Mouse (Mus musculus) intestine, embryonic 15.5 days (tissue): Measurements from ENCODE around the gene Actb. TPM values are rescaled to one million over a fixed set of nuclear protein-coding genes. Genes with fewer than 3 reads are reported as not detected.
A peak's percentile ranks its signal among the peaks of the same experiment; 100 is the strongest.

Experiments used
- ATAC-seq: fragments of 200-750 bp; cut with Nextera tagmentation; 2 replicates; pipeline ENCODE4 v1.8.0; 2017; ENCODE audit warnings: moderate TSS enrichment, moderate library complexity
- H3K27ac ChIP-seq: fragments of 300-500 bp; sonication (generic); 2 replicates; pipeline ENCODE4 v1.5.1; 2015; ENCODE audit warnings: mild to moderate bottlenecking, inconsistent platforms
- H3K27me3 ChIP-seq: fragments of 300-500 bp; sonication (generic); replicated peaks from 2 replicates; pipeline ENCODE4 v1.6.1; 2015; ENCODE audit warnings: inconsistent platforms
- H3K36me3 ChIP-seq: fragments of 300-500 bp; sonication (generic); 2 replicates; pipeline ENCODE4 v1.6.1; 2015; ENCODE audit warnings: inconsistent platforms
- H3K4me1 ChIP-seq: fragments of 300-500 bp; sonication (generic); replicated peaks from 2 replicates; pipeline ENCODE4 v1.6.1; 2015; ENCODE audit warnings: inconsistent platforms
- H3K4me2 ChIP-seq: fragments of 300-500 bp; sonication (generic); replicated peaks from 2 replicates; pipeline ENCODE4 v1.6.1; 2015; ENCODE audit warnings: mild to moderate bottlenecking, inconsistent platforms
- H3K4me3 ChIP-seq: fragments of 300-500 bp; sonication (generic); replicated peaks from 2 replicates; pipeline ENCODE4 v1.5.1; 2015; ENCODE audit warnings: inconsistent platforms
- H3K9ac ChIP-seq: fragments of 300-500 bp; sonication (generic); 2 replicates; pipeline ENCODE4 v1.6.1; 2015; ENCODE audit warnings: inconsistent platforms
- H3K9me3 ChIP-seq: fragments of 300-500 bp; sonication (generic); 2 replicates; pipeline ENCODE4 v1.6.1; 2016; ENCODE audit warnings: inconsistent platforms
- WGBS: fragments of 180-500 bp; shearing (Covaris S2); methylation state at CpG from one replicate; pipeline ENCODE4 v1.1.7; 2015; 5-methylcytosine and 5-hydroxymethylcytosine counted together
- polyA plus RNA-seq: library from polyadenylated mRNA; unstranded; fragments of >200 nt; fragmentation: Nextera tagmentation; extraction: Ambion mirVana; gene quantifications from 2 replicates; pipeline ENCODE4 v1.2.1, GENCODE M21; 2015

Gene Actb
- polyA plus RNA-seq, 1 experiment from 2014 or later, result 17,104 TPM

DNA sequence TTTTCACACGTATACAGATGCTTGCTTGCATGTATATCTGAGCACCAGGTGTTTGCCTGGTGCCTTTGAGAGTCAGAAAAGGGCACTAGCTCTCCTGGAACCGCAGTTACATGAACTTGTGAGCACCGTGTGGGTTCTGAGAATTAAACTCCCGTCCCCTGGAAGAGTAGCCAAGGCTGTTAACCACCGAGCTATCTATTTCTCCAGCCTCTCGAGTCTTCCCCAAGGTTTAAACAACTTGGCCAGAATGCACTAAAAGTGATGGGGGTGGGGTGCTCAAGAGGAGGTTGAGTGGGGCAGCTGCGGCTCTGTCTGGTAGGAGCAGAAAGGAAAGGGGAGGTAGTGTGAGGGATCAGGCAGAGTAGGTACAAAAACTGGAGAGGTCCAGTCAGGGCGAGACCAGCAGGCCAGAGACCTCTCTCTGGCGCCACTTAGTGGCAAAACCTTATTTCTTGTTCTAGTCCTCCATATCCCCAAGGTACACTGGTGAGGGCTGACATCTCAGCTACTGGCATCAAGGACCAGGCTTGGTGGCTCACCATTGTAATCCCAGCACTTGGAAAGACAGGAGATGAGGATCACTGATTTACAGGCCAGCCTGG is 25.6 kb upstream of the Actb start:
- H3K9ac ChIP-seq, result no peak overlapping the region; the same call in 1 of the 2 replicates
- peak overlapping the region; percentile 3; the same call in 1 of the 2 replicates for H3K4me2 ChIP-seq

DNA sequence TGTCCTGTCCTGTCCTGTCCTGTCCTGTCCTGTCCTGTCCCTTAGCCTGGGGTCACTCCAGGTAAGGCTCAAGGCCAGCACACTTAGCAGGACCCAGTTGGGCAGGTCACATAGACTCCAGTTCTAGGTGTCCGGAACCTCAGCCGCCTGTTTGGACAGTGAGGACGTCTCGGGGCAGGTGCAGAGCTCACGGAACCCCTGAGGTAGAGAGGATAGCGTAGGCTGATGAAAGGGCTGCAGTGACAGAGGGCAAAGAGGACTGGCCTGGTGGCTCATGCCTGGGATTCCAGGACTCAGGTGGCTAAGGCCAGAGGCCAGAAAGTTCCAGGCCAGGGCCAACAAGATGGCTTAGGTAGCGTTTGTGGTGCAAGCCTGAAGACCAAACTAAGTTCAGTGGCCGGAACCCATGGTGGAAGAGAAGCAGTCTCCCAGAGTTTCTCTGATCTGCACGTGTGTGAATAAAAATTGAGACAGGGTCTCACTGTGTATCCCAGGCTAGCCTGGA is 24.7 kb upstream of the Actb start:
- H3K27ac ChIP-seq, result 0 out of 2 replicates have a peak overlapping the region, but pooled peaks have one; percentile 9

More for the DNA sequence above, 25.6 kb upstream of the Actb start:
- Histone ChIP-seq H3K9me3 (no peaks in the 10 kb centered on the region), H3K27ac (no peak overlapping the region), H3K4me3 (no peak overlapping the region), H3K27me3 (no peaks in the 10 kb centered on the region), H3K4me1 (peaks cover 17% of the 10 kb centered on the region), H3K36me3 (no peaks in the 10 kb centered on the region)
- WGBS, result 18% methylated on average over 9 of the region's 9 CpGs
- ATAC-seq, result peak; percentile 59

DNA sequence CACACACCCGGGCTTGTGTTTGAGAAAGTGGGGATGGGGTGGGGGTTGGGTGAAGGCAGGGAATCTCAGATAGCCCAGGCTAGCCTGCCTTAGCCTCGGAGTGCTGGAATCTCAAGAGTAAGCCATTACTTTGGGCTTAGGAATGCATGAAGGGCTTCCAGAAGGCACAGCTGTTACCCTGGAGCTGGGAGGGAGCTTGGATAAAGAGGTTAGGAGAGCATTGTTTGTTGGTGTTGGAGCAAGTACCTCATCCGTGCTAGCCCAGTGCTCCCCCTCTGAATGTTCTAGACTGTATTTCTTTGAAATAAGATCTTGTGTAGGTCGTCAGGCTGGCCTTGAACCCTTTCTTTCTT is 22.8 kb upstream of the Actb start:
- no peaks in the 10 kb centered on the region for H3K27me3 ChIP-seq
- H3K4me1 ChIP-seq, result peaks cover 33% of the 10 kb centered on the region
- peak overlapping the region; percentile 46 for H3K4me3 ChIP-seq
- no peaks in the 10 kb centered on the region for H3K36me3 ChIP-seq
- no peak for ATAC-seq
- no peaks in the 10 kb centered on the region for H3K9me3 ChIP-seq
- H3K9ac ChIP-seq, result peak overlapping the region; percentile 68
- WGBS, result 20% methylated on average over 4 of the region's 4 CpGs
- peak overlapping the region; percentile 90 for H3K27ac ChIP-seq
- peak overlapping the region; percentile 85 for H3K4me2 ChIP-seq

More for the DNA sequence above, 24.7 kb upstream of the Actb start:
- no peak for ATAC-seq
- Histone ChIP-seq H3K4me1 (peaks cover 24% of the 10 kb centered on the region), H3K9me3 (no peaks in the 10 kb centered on the region), H3K4me2 (no peak overlapping the region), H3K4me3 (no peak overlapping the region), H3K36me3 (no peaks in the 10 kb centered on the region), H3K9ac (no peak overlapping the region), H3K27me3 (no peaks in the 10 kb centered on the region)
- WGBS, result 90% methylated on average over 9 of the region's 9 CpGs

DNA sequence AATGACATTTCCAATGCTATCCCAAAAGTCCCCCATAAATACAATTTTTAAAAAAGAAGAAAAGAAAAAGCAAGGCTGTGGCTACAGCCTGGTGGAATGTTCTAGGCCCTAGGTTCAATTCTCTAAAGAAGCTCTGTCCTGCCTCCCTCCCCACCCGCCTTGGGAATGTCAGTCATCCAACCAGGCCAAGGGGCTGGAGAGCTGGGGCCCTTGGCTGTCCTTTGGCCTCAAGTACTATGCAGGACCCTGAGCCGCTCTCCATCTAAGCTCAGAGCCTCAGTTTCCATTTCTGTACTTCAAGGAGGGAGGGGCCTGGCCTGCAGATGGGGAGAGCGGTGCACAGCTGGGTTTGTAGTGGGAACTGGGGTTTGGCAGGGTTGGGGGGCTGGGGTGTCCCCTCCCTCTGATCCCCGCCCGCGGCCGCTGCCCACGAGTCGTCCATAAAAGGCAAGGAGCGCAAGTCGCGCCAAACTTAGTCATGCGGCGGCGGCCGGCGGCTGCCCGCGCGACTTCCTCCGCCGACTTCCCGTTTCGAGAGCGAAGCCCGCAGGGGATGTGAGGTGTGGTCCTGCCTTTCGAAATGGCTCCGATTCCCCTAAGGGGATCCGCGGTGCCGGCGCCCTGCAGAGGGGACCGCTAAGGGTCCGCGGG is 22.3 kb upstream of the Actb start:
- Histone ChIP-seq H3K4me1 (peaks cover 33% of the 10 kb centered on the region), H3K36me3 (no peaks in the 10 kb centered on the region), H3K9ac (peak overlapping the region; percentile 68), H3K9me3 (no peaks in the 10 kb centered on the region), H3K27me3 (no peaks in the 10 kb centered on the region), H3K4me3 (peak overlapping the region; percentile 46), H3K4me2 (peak overlapping the region; percentile 85), H3K27ac (peak overlapping the region; percentile 90)
- peak; percentile 13 for ATAC-seq
- 3% methylated on average over 35 of the region's 35 CpGs for WGBS

DNA sequence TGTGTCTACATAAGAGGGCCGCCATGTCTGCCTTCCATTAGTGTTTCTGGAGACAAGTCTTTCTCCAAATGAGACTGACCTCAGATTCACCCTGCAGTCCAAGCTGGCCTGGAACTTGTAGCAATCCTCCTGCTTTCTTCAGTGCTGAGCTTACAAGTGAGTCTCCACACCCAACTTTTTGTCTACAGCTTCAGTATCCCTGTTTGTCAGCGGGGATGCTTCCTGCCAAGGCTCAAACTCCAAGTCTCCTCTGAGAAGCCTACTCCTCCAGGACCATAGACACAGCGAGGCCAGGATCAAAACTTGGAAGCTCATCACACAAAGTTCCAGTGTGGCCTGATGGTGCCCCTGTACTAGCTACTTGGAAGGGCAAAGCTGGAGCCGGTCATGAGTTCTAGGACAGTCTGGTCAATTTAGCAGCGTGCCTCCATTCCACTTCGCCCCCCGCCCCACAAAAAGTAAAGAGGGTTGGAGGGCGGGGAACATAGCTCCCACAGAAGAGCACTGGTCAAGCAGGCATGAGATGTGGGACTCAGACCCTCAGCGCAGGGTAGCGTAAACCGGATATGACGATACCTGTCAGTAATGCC is 20.9 kb upstream of the Actb start:
- peak overlapping the region; percentile 91 for H3K27ac ChIP-seq
- 91% methylated on average over 12 of the region's 12 CpGs for WGBS
- H3K4me1 ChIP-seq, result peaks cover 33% of the 10 kb centered on the region
- no peaks in the 10 kb centered on the region for H3K9me3 ChIP-seq
- no peak overlapping the region for H3K9ac ChIP-seq
- no peaks in the 10 kb centered on the region for H3K36me3 ChIP-seq
- no peak overlapping the region for H3K4me2 ChIP-seq
- ATAC-seq, result no peak
- H3K27me3 ChIP-seq, result no peaks in the 10 kb centered on the region
- H3K4me3 ChIP-seq, result no peak overlapping the region

DNA sequence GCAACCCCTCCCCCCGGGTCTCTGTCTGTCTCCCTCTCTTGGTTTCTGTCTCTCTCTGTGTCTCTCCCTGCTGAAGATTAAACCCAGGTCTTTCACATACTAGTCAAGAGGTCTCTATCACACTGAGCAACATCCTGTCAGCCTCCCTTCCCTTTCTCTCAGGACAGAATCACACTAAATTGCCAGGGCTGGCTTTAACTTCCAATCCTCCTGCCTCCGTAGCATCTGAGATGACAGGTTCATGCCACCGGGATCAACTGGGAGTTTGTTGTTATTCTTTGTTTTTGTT is 20.3 kb upstream of the Actb start:
- H3K36me3 ChIP-seq, result no peaks in the 10 kb centered on the region
- ATAC-seq, result no peak
- H3K27ac ChIP-seq, result peak overlapping the region; percentile 91
- H3K4me3 ChIP-seq, result no peak overlapping the region
- peaks cover 36% of the 10 kb centered on the region for H3K4me1 ChIP-seq
- WGBS, result 51% methylated on average over 3 of the region's 3 CpGs
- no peak overlapping the region for H3K9ac ChIP-seq
- no peaks in the 10 kb centered on the region for H3K27me3 ChIP-seq
- H3K4me2 ChIP-seq, result peak overlapping the region; percentile 35; the same call in 1 of the 2 replicates
- H3K9me3 ChIP-seq, result no peaks in the 10 kb centered on the region

DNA sequence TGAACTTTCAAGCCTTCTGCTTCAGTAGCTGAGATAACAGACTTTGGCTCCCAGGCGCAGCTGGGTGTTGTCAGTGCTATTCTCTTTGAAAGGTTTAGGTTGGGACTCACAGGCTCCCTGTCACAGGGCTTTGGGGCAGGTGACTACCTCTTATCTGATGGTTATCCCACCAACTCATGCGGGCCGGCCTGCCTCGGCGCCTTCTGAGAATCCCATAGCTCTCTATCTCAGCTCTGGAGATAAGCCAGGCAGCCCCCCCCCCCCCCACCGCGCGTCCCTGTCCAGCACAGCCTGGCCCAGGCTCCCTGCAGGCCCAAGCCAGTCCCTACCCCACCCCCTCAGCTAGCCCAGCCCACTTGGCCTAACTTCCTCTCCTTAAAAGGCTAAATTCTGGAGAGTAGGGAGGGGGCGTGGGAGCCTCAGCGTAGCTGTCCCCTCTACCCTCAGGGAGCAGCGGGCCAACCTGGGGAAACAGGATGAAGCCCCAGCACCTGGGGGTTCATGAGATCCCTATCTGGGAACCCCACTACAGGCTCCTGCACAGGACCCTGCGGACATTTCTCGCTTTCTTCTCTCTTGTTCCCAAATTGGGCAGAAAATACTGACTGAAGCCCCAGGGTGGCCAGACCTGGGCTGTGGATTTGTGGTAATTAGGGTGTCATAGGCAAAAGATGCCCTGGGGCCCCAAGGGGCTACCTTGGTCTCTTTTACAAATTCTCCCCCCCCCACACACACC is 19.8 kb upstream of the Actb start:
- Histone ChIP-seq H3K4me2 (peak overlapping the region; percentile 35), H3K9ac (no peak overlapping the region; the same call in 1 of the 2 replicates), H3K4me3 (no peak overlapping the region), H3K9me3 (no peaks in the 10 kb centered on the region), H3K27ac (peak overlapping the region; percentile 91), H3K36me3 (no peaks in the 10 kb centered on the region), H3K4me1 (peaks cover 41% of the 10 kb centered on the region), H3K27me3 (no peaks in the 10 kb centered on the region)
- 10% methylated on average over 13 of the region's 13 CpGs for WGBS
- ATAC-seq, result peak; percentile 63

DNA sequence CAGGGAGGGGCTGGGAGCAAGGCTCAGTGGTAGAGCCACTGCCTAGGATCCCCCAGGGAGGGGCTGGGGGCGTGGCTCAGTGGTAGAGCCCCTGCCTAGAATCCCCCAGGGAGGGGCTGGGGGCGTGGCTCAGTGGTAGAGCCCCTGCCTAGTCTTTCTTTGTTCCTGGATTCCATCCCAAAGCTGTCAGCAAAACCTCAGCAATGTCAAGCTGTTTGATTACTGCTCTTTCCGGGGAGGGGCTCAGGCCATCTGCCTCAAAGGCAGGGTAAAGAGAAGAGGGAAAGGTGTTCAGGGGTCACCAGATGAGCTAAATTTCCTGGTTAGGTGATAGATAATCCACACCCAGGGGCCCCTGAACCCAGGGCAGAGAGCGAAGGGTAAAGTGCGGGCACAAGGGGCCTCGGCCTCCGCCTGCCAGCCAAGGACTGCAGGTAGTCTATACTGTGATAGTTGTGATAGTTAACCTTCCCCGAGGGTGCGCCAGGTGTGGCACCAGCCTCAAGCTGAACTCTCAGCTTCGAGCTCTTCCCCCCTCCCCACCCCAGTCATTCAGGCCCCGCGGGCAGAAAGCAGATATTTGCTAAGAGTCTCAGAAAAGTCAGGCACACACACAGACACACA is 17.9 kb upstream of the Actb start:
- Histone ChIP-seq H3K4me1 (peaks cover 49% of the 10 kb centered on the region), H3K27me3 (no peaks in the 10 kb centered on the region), H3K9me3 (no peaks in the 10 kb centered on the region), H3K36me3 (no peaks in the 10 kb centered on the region), H3K4me3 (no peak overlapping the region), H3K4me2 (no peak overlapping the region), H3K9ac (no peak overlapping the region), H3K27ac (peak overlapping the region; percentile 64; the same call in 1 of the 2 replicates)
- ATAC-seq, result peak; percentile 52
- 67% methylated on average over 12 of the region's 12 CpGs for WGBS

DNA sequence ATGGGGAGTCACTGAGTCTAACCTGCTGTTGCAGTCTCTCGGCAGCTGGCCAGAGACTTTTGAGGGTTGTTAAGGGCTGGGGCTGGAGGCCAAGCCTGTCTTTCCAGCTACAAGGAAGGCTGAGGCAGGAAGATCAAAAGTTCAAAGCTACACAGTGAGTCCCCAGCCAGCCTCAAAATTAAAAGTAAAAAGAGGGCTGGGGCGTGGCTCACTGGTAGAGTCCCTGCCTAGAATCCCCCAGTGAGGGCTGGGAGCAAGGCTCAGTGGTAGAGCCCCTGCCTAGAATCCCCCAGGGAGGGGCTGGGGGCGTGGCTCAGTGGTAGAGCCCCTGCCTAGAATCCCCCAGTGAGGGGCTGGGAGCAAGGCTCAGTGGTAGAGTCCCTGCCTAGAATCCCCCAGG is 17.2 kb upstream of the Actb start:
- H3K4me1 ChIP-seq, result peaks cover 44% of the 10 kb centered on the region
- no peak overlapping the region for H3K9ac ChIP-seq
- 81% methylated on average over 3 of the region's 3 CpGs for WGBS
- ATAC-seq, result no peak
- H3K27ac ChIP-seq, result peak overlapping the region; percentile 64; the same call in 1 of the 2 replicates
- H3K27me3 ChIP-seq, result no peaks in the 10 kb centered on the region
- H3K4me2 ChIP-seq, result no peak overlapping the region
- H3K4me3 ChIP-seq, result no peak overlapping the region
- H3K9me3 ChIP-seq, result no peaks in the 10 kb centered on the region
- no peaks in the 10 kb centered on the region for H3K36me3 ChIP-seq

DNA sequence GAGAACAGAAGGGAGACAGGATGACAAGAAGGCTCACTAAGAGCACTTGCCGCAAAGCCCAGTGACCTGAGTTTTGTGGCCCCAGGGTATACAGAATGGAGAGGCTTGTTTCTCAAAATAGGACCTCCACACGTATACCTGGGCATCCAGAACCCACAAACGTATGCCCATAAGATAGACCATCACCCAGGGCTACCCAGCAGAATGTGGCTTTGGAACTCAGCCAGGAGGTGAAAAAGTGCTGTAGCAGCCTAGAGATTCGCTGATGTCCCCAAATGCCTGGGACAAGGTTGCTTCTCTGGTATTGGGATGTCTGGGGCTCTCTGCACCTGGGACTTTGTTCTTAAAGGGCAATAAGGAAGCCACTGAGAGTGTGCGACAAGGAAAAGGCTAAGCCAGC is 15.7 kb upstream of the Actb start:
- Histone ChIP-seq H3K4me1 (peaks cover 35% of the 10 kb centered on the region), H3K9ac (no peak overlapping the region; the same call in 1 of the 2 replicates), H3K27me3 (no peaks in the 10 kb centered on the region), H3K27ac (peak overlapping the region; percentile 87), H3K9me3 (no peaks in the 10 kb centered on the region), H3K4me2 (peak overlapping the region; percentile 22), H3K4me3 (no peak overlapping the region), H3K36me3 (no peaks in the 10 kb centered on the region)
- peak; percentile 13 for ATAC-seq
- WGBS, result 76% methylated on average over 5 of the region's 5 CpGs

DNA sequence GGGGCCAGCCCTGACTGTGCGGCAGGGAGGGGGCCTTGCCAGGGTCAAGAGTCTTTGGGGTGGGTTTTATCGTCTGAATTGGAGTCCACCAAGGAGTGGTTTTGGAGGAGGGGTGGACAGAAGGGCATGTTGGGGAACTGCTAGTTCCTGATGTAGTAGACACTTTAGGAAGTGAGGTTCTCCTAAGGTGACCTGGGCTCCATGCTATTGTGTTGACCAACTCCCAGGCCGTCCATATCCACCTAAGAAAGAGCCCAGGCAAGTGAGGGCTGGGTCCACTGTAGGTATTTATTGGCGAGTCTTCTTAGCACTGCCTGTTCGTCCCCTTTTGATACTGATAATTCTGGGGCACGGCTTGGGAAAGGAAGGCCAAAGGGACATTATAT is 14.5 kb upstream of the Actb start:
- WGBS, result 44% methylated on average over 6 of the region's 6 CpGs
- no peaks in the 10 kb centered on the region for H3K27me3 ChIP-seq
- H3K36me3 ChIP-seq, result no peaks in the 10 kb centered on the region
- no peaks in the 10 kb centered on the region for H3K9me3 ChIP-seq
- H3K4me1 ChIP-seq, result peaks cover 25% of the 10 kb centered on the region
- peak overlapping the region; percentile 38 for H3K4me2 ChIP-seq
- no peak overlapping the region for H3K9ac ChIP-seq
- ATAC-seq, result peak; percentile 51
- 0 out of 2 replicates have a peak overlapping the region, but pooled peaks have one; percentile 3 for H3K4me3 ChIP-seq
- peak overlapping the region; percentile 87 for H3K27ac ChIP-seq
